Mouse (Mus musculus) C2C12 (cell line): ENCODE results near the gene Ehd2.

Experiments
- CTCF ChIP-seq: IDR thresholded peaks from one replicate; pipeline ENCODE4 v1.5.1; 2011; ENCODE audit not compliant: control insufficient read depth, insufficient read depth, insufficient read length
- FOSL1 ChIP-seq: IDR thresholded peaks from one replicate; pipeline ENCODE4 v1.8.0; 2011; ENCODE audit warnings: mild to moderate bottlenecking, low read length; ENCODE audit not compliant: poor library complexity, insufficient read depth, severe bottlenecking

DNA sequence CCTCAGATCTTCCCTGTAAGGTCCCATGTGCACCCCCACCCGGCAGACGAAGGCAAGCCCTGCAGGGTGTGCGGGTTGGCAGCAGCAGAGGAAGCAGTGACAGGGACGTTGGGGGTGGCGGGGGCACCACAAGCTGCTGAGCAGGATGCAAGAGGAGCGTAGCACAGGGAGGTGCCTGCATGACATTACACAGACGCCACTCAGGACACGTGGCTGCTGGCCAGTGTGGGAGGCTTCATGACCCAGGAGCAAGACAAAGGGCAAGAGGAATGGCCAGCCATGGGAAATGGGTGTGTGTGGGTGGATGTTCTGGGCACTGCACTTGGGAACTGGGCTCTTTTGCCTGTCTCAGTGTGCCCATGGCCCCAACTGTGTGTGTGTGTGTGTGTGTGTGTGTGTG lies 12.9 kb upstream of the Ehd2 start:
- TF ChIP-seq CTCF (no peak), FOSL1 (no peak)
